In genomic region chr1:153660982-153661688, GRCm38 (mm10) we compare ENCODE assay signal across 10 mouse cellular contexts. TPM values are rescaled to one million over a fixed set of nuclear protein-coding genes. Genes with fewer than 3 reads are reported as not detected.
DNase-seq lines count a peak whose midpoint lies in the region; ATAC-seq lines count a peak whose summit lies in the region.
"Had no signal": no experiment of that assay in that cellular context is flagged by ENCODE, and none has a peak within 500 bp of the region (broad histone marks: within the 10 kb centered on the region; RNA-seq: fewer than 3 reads in every experiment).

No protein-coding gene starts in this region.

- 0 out of 2 replicates have a peak, but pooled peaks cover 3% of the 10 kb centered on the region for H3K4me1 ChIP-seq in liver, embryonic 13.5 days (replicated peaks)
- H3K4me1 ChIP-seq in liver, embryonic 11.5 days (replicated peaks; ENCODE audit: control insufficient read depth, insufficient read depth, low read length): no peaks in the 10 kb centered on the region
- H3K4me1 ChIP-seq in forebrain, embryonic 14.5 days (ENCODE audit: control insufficient read depth, insufficient read depth, low read length): peaks cover 54% of the 10 kb centered on the region
- H3K4me1 ChIP-seq in intestine, embryonic 16.5 days (ENCODE audit: control insufficient read depth, insufficient read depth, low read length): peaks cover 11% of the 10 kb centered on the region

- no peaks in the 10 kb centered on the region for H3K9me3 ChIP-seq in liver, embryonic 13.5 days (replicated peaks)
- no peaks in the 10 kb centered on the region for H3K9me3 ChIP-seq in liver, embryonic 11.5 days (ENCODE audit: control insufficient read depth, low read length)
- H3K9me3 ChIP-seq in forebrain, embryonic 14.5 days (replicated peaks; ENCODE audit: control insufficient read depth, low read length): no peaks in the 10 kb centered on the region
- no peaks in the 10 kb centered on the region for H3K9me3 ChIP-seq in intestine, embryonic 16.5 days (ENCODE audit: control insufficient read depth, low read length)

- ATAC-seq in liver, embryonic 13.5 days (ENCODE audit: low read depth): 0 out of 2 replicates have a peak, but pooled peaks have one; percentile 12
- ATAC-seq in liver, embryonic 11.5 days (replicated peaks; ENCODE audit: low FRiP score): no peak
- ATAC-seq in forebrain, embryonic 14.5 days: peak; percentile 40; the same call in 1 of the 2 replicates
- ATAC-seq in intestine, embryonic 16.5 days: peak; percentile 62; the same call in 1 of the 2 replicates

- H3K4me3 ChIP-seq in liver, embryonic 13.5 days (replicated peaks): no peak overlapping the region
- no peak overlapping the region for H3K4me3 ChIP-seq in liver, embryonic 11.5 days (ENCODE audit: low read depth, low read length)
- 0 out of 2 replicates have a peak overlapping the region, but pooled peaks have one; percentile 5 for H3K4me3 ChIP-seq in forebrain, embryonic 14.5 days (ENCODE audit: low read depth, low read length)
- no peak overlapping the region for H3K4me3 ChIP-seq in intestine, embryonic 16.5 days (ENCODE audit: low read length)

- WGBS in liver, embryonic 13.5 days (ENCODE audit: insufficient replicate concordance): 37% methylated on average over 15 of the region's 15 CpGs
- 39% methylated on average over 15 of the region's 15 CpGs for WGBS in liver, embryonic 11.5 days
- WGBS in forebrain, embryonic 14.5 days: 5% methylated on average over 15 of the region's 15 CpGs
- 25% methylated on average over 15 of the region's 15 CpGs for WGBS in intestine, embryonic 16.5 days

- no peaks in the 10 kb centered on the region for H3K36me3 ChIP-seq in liver, embryonic 13.5 days
- no peaks in the 10 kb centered on the region for H3K36me3 ChIP-seq in liver, embryonic 11.5 days (ENCODE audit: control insufficient read depth, insufficient read depth, low read length)
- no peaks in the 10 kb centered on the region for H3K36me3 ChIP-seq in forebrain, embryonic 14.5 days (ENCODE audit: control insufficient read depth, insufficient read depth, low read length)
- H3K36me3 ChIP-seq in intestine, embryonic 16.5 days (ENCODE audit: control insufficient read depth, insufficient read depth, low read length): no peaks in the 10 kb centered on the region

- H3K4me2 ChIP-seq in liver, embryonic 13.5 days: no peak overlapping the region
- no peak overlapping the region for H3K4me2 ChIP-seq in liver, embryonic 11.5 days
- H3K4me2 ChIP-seq in forebrain, embryonic 14.5 days (ENCODE audit: low read length): peak overlapping the region; percentile 46
- H3K4me2 ChIP-seq in intestine, embryonic 16.5 days (ENCODE audit: low read depth, low read length): peak overlapping the region; percentile 28; the same call in 1 of the 2 replicates

- H3K27ac ChIP-seq in liver, embryonic 13.5 days: no peak overlapping the region
- no peak overlapping the region for H3K27ac ChIP-seq in liver, embryonic 11.5 days (ENCODE audit: low read depth, low read length)
- peak overlapping the region; percentile 83 for H3K27ac ChIP-seq in forebrain, embryonic 14.5 days (ENCODE audit: low read depth, low read length)
- H3K27ac ChIP-seq in intestine, embryonic 16.5 days (ENCODE audit: low read length): no peak overlapping the region

- H3K9ac ChIP-seq in liver, embryonic 13.5 days: no peak overlapping the region
- no peak overlapping the region for H3K9ac ChIP-seq in liver, embryonic 11.5 days (ENCODE audit: low read depth, low read length)
- H3K9ac ChIP-seq in forebrain, embryonic 14.5 days (ENCODE audit: low read length): peak overlapping the region; percentile 56
- H3K9ac ChIP-seq in intestine, embryonic 16.5 days (ENCODE audit: low read depth, low read length): no peak overlapping the region

- peaks cover 18% of the 10 kb centered on the region for H3K27me3 ChIP-seq in liver, embryonic 13.5 days
- H3K27me3 ChIP-seq in liver, embryonic 11.5 days (replicated peaks; ENCODE audit: control insufficient read depth, insufficient read depth, low read length): peaks cover 17% of the 10 kb centered on the region
- no peaks in the 10 kb centered on the region for H3K27me3 ChIP-seq in forebrain, embryonic 14.5 days (replicated peaks; ENCODE audit: control insufficient read depth, insufficient read depth, low read length)
- H3K27me3 ChIP-seq in intestine, embryonic 16.5 days (replicated peaks; ENCODE audit: control insufficient read depth, insufficient read depth, low read length): peaks cover 3% of the 10 kb centered on the region; the same call in 1 of the 2 replicates

- no peak for DNase-seq in liver, embryonic 13.5 days
- no peak for DNase-seq in liver, embryonic 11.5 days (ENCODE audit: low spot score)
- DNase-seq in forebrain, embryonic 14.5 days (ENCODE audit: low spot score): peak; percentile 76
- peak; percentile 53 for DNase-seq in retina, postnatal 1 day
- DNase-seq in urinary bladder, postnatal 4 days (ENCODE audit: low spot score in 2 of 2): no peak
- DNase-seq in embryo, embryonic 11 days: no peak
- DNase-seq: right cerebral cortex, postnatal 4 days; thymus, postnatal 4 days had no signal

RNA-seq across cellular contexts. Expression of gene Rgs8, which starts 8.3 kb away (rescaled TPM):
- polyA plus RNA-seq in liver, embryonic 13.5 days (2015; fragmentation: Nextera tagmentation; extraction: Ambion mirVana): 0.07 and 0.09 TPM in 2 replicates
- 0.09 and 0.19 TPM in 2 replicates for polyA plus RNA-seq in liver, embryonic 11.5 days (2014; fragmentation: Nextera tagmentation; extraction: Ambion mirVana)
- polyA plus RNA-seq in forebrain, embryonic 14.5 days (2014; fragmentation: Nextera tagmentation; extraction: Ambion mirVana): 14.6 and 15.0 TPM in 2 replicates
- polyA plus RNA-seq in intestine, embryonic 16.5 days (2015; fragmentation: Nextera tagmentation; extraction: Ambion mirVana): 0.09 and 0.22 TPM in 2 replicates
- polyA plus RNA-seq: gonadal fat pad, adult 2 months had no signal

Comparison
In these comparisons a context has a peak if more than half of its experiments do, and no peak if none do; other contexts are left out.
1. DNase-seq: peak in forebrain, embryonic 14.5 days (single experiment) and retina, postnatal 1 day (single experiment); none in liver, embryonic 13.5 days (single experiment), liver, embryonic 11.5 days (single experiment), urinary bladder, postnatal 4 days (0 of 2) and embryo, embryonic 11 days (single experiment).
2. H3K4me2 ChIP-seq: peak in forebrain, embryonic 14.5 days (single experiment) and intestine, embryonic 16.5 days (single experiment); none in liver, embryonic 13.5 days (single experiment) and liver, embryonic 11.5 days (single experiment).
3. RNA of gene Rgs8, which starts 8.3 kb away (polyA plus RNA-seq): 14.6 to 15.0 TPM in forebrain, embryonic 14.5 days; 0.09 to 0.22 TPM in intestine, embryonic 16.5 days, 0.09 to 0.19 TPM in liver, embryonic 11.5 days and 0.07 to 0.09 TPM in liver, embryonic 13.5 days; every median in the first group is over 10 times any median in the second.